Mouse (Mus musculus) E14TG2a.4 (cell line): ENCODE measurements around the gene Ndufb4.

Experiments used
- H3K27me3 ChIP-seq: 2 replicates; pipeline ENCODE4 v1.6.1; 2014; ENCODE audit warnings: low read length, control low read depth; ENCODE audit not compliant: insufficient read depth
- H3K36me3 ChIP-seq: 2 replicates; pipeline ENCODE4 v1.6.1; 2014; ENCODE audit warnings: low read length, control low read depth; ENCODE audit not compliant: insufficient read depth
- H3K4me1 ChIP-seq: replicated peaks from 2 replicates; pipeline ENCODE4 v1.6.1; 2014; ENCODE audit warnings: low read depth, low read length, control low read depth
- H3K4me3 ChIP-seq: replicated peaks from 2 replicates; pipeline ENCODE4 v1.5.1; 2014; ENCODE audit warnings: mild to moderate bottlenecking, low read length
- H3K9me3 ChIP-seq: 2 replicates; pipeline ENCODE4 v1.6.1; 2014; ENCODE audit warnings: low read length, control low read depth
- CTCF ChIP-seq: conservative IDR thresholded peaks from 2 replicates; pipeline ENCODE4 v1.5.1; 2014; ENCODE audit warnings: low read length
- NANOG ChIP-seq: IDR thresholded peaks from 2 replicates; pipeline ENCODE4 v1.6.1; 2014; ENCODE audit warnings: borderline replicate concordance, low read length, mixed read lengths
- POU5F1 ChIP-seq: IDR thresholded peaks from 2 replicates; pipeline ENCODE4 v1.6.1; 2014; ENCODE audit warnings: low read length, borderline replicate concordance

The Ndufb4 gene

DNA sequence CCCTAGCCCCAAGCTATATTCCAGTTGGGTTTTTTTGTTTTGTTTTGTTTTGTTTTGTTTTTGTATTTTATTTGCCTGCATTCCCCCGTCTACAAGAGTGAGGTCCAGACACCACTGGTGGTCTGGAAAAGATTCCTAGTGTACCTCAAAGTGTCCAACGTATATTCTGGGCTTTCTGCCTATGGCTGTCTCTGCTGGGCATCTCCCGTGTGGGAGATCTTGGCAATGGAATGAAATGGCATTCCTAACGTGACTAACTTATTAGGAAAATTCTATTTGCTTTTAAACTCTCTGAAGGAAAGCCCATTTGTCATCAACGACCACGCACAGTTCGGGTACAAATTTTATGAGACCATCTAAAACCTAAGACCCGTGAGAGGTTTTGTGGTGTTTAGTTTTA, 38.8 kb downstream of the Ndufb4 start:
- Histone ChIP-seq H3K27me3 (no peaks in the 10 kb centered on the region), H3K36me3 (no peaks in the 10 kb centered on the region)
- TF ChIP-seq POU5F1 = no peak
- no peak for TF ChIP-seq NANOG
- TF ChIP-seq CTCF = no peak

DNA sequence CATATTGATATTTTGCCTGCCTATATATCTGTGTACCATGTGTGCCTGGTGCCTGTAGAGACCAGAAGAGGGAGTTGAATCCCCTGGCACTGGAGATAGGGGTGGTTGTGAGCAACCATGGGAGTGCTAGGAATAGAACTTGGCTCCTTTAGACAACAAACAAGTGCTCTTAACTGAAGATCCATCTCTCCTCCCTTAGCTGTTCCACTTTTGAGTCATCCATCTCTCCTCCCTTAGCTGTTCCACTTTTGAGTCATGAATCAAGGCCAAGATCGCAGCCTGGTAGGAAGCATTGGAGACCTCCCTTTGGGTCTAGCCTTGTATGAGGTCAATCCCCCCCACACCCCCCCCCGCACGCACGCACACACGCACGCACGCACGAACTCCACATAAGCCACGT, 39.7 kb downstream of the Ndufb4 start:
- TF ChIP-seq POU5F1 (no peak), NANOG (no peak), CTCF (no peak)
- no peaks in the 10 kb centered on the region for H3K27me3 ChIP-seq
- peaks cover 8% of the 10 kb centered on the region; the same call in 1 of the 2 replicates for H3K4me1 ChIP-seq
- H3K9me3 ChIP-seq = no peaks in the 10 kb centered on the region
- H3K4me3 ChIP-seq = no peak overlapping the region
- no peaks in the 10 kb centered on the region for H3K36me3 ChIP-seq

More for the DNA sequence above, 38.8 kb downstream of the Ndufb4 start:
- Histone ChIP-seq H3K9me3 (no peaks in the 10 kb centered on the region), H3K4me3 (no peak overlapping the region), H3K4me1 (peaks cover 8% of the 10 kb centered on the region; the same call in 1 of the 2 replicates)

DNA sequence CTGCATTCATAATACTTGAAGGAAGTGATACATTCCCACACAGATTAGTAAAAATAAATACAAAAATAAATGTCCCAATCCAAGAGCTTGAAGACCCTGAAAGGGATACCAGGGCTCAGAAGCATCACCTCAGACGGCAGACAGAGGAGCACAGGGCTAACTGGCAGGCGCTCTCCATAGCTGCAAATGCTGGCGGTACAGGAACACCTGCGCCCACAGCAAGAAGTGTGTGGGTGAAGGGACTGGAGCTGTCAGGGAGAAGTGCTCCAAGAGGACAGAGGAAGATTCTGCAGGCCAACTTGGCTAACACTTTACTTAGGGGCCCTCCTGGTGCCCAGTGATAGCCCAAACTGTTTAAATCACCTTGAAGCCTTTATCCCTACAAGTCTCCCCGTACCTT, 42.2 kb downstream of the Ndufb4 start:
- Histone ChIP-seq H3K27me3 (no peaks in the 10 kb centered on the region), H3K9me3 (no peaks in the 10 kb centered on the region), H3K4me1 (peaks cover 8% of the 10 kb centered on the region; the same call in 1 of the 2 replicates), H3K36me3 (no peaks in the 10 kb centered on the region), H3K4me3 (no peak overlapping the region)
- TF ChIP-seq NANOG (no peak), CTCF (no peak), POU5F1 (no peak)

GRCm38 (mm10) chr16:37611072-37611471, 43.2 kb downstream of the Ndufb4 start:
- H3K27me3 ChIP-seq = no peaks in the 10 kb centered on the region

GRCm38 (mm10) chr16:37610333-37610732, 43.9 kb downstream of the Ndufb4 start:
- Histone ChIP-seq H3K9me3 (no peaks in the 10 kb centered on the region), H3K36me3 (no peaks in the 10 kb centered on the region), H3K4me1 (peaks cover 8% of the 10 kb centered on the region; the same call in 1 of the 2 replicates), H3K27me3 (no peaks in the 10 kb centered on the region), H3K4me3 (no peak overlapping the region)
- no peak for TF ChIP-seq NANOG
- TF ChIP-seq CTCF = no peak
- TF ChIP-seq POU5F1 = no peak

More at GRCm38 (mm10) chr16:37611072-37611471, 43.2 kb downstream of the Ndufb4 start:
- H3K9me3 ChIP-seq = no peaks in the 10 kb centered on the region
- no peak for TF ChIP-seq NANOG
- TF ChIP-seq CTCF = no peak
- TF ChIP-seq POU5F1 = no peak
- H3K4me1 ChIP-seq = peaks cover 8% of the 10 kb centered on the region; the same call in 1 of the 2 replicates
- H3K4me3 ChIP-seq = no peak overlapping the region
- no peaks in the 10 kb centered on the region for H3K36me3 ChIP-seq

DNA sequence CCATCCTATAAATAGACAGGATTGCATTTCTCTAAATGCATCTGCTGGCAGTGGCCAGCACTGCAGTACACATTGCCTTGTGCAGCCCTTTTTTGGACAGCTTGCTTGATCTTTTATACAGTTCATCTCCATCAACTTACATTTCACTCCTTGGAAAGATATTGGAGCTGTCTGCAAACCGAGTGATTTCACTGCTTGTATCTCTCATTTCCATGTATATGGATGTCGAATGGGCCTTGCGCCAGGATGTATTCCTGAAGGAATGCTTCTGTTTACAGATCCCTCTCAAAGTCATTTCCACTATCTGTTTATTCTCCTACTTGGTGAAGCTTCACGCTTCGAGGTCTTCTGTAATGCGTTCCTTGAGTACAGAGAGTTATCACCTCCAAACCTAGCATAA, 50.0 kb downstream of the Ndufb4 start:
- no peaks in the 10 kb centered on the region for H3K9me3 ChIP-seq
- H3K4me1 ChIP-seq = no peaks in the 10 kb centered on the region
- no peak overlapping the region for H3K4me3 ChIP-seq
- H3K36me3 ChIP-seq = no peaks in the 10 kb centered on the region
- TF ChIP-seq CTCF (no peak), POU5F1 (no peak), NANOG (no peak)
- H3K27me3 ChIP-seq = no peaks in the 10 kb centered on the region

- H3K4me1 ChIP-seq = no peaks in the 10 kb centered on the region
- TF ChIP-seq NANOG (no peak), POU5F1 (no peak), CTCF (no peak)
- no peaks in the 10 kb centered on the region for H3K9me3 ChIP-seq
- no peaks in the 10 kb centered on the region for H3K27me3 ChIP-seq
- no peaks in the 10 kb centered on the region for H3K36me3 ChIP-seq
- no peak overlapping the region for H3K4me3 ChIP-seq
Observed at GRCm38 (mm10) chr16:37603431-37603830, 50.8 kb downstream of the Ndufb4 start.

GRCm38 (mm10) chr16:37599326-37599725, 54.9 kb downstream of the Ndufb4 start:
- Histone ChIP-seq H3K27me3 (no peaks in the 10 kb centered on the region), H3K4me3 (no peak overlapping the region), H3K4me1 (no peaks in the 10 kb centered on the region), H3K36me3 (no peaks in the 10 kb centered on the region), H3K9me3 (no peaks in the 10 kb centered on the region)
- TF ChIP-seq CTCF (no peak), POU5F1 (no peak), NANOG (no peak)

DNA sequence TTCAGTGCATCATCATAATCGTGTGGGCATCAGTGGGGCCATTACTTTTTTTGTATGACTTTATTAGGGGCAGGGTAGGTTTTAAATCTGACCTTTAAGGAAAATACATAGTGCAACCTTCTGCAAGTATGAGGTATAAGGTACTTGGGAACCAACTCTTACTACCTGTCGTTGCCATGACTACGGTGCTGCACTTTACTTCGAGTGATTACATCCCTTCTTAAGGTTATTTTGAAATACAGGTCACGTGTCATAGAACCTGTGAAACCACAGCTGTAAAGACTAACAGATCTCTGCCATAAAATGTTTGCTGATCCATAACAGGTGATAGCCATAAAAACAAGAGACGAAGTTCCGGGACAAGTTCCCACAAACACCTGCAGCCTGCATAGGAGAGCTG, 55.8 kb downstream of the Ndufb4 start:
- H3K27me3 ChIP-seq = no peaks in the 10 kb centered on the region
- no peaks in the 10 kb centered on the region for H3K9me3 ChIP-seq
- H3K4me1 ChIP-seq = no peaks in the 10 kb centered on the region
- TF ChIP-seq POU5F1 = no peak
- TF ChIP-seq NANOG = no peak
- TF ChIP-seq CTCF = no peak
- H3K4me3 ChIP-seq = no peak overlapping the region
- H3K36me3 ChIP-seq = no peaks in the 10 kb centered on the region
